Mouse (Mus musculus) MEL (cell line): ENCODE results near the gene Loxl3.

Experiments used
- CTCF ChIP-seq, 3 experiments: IDR thresholded peaks in 2 of 3; conservative IDR thresholded peaks in 1 of 3; 2 replicates each; pipeline ENCODE4 v1.5.1; 2011 to 2012; ENCODE audit warnings: low read length in 3 of 3, low read depth in 2 of 3, mild to moderate bottlenecking in 2 of 3, improper control_type of control experiment in 1 of 3, inconsistent platforms in 1 of 3, mixed read lengths in 1 of 3, moderate library complexity in 1 of 3; ENCODE audit not compliant: control insufficient read depth in 1 of 3, insufficient read depth in 1 of 3, poor library complexity in 1 of 3, severe bottlenecking in 1 of 3
- EP300 ChIP-seq, 2 experiments: IDR thresholded peaks; 2 replicates each; pipeline ENCODE4 v1.6.1; 2011; ENCODE audit warnings: improper control_type of control experiment in 2 of 2, low read length in 2 of 2, low read depth in 1 of 2, mild to moderate bottlenecking in 1 of 2
- GATA1 ChIP-seq: IDR thresholded peaks from 2 replicates; pipeline ENCODE4 v1.6.1; 2011; ENCODE audit warnings: low read depth, low read length, improper control_type of control experiment
- MEF2A ChIP-seq: IDR thresholded peaks from 2 replicates; pipeline ENCODE4 v1.6.1; 2014; ENCODE audit warnings: low read depth, mild to moderate bottlenecking, inconsistent platforms, low read length, improper control_type of control experiment; ENCODE audit not compliant: poor library complexity, insufficient replicate concordance, severe bottlenecking; ENCODE audit errors: extremely low read depth
- MYC ChIP-seq: IDR thresholded peaks from 2 replicates; pipeline ENCODE4 v1.6.1; 2011; ENCODE audit warnings: low read depth, mild to moderate bottlenecking, low read length, improper control_type of control experiment, moderate library complexity
- NELFE ChIP-seq: IDR thresholded peaks from 2 replicates; pipeline ENCODE4 v1.6.1; 2011; ENCODE audit warnings: low read depth, low read length, improper control_type of control experiment
- POLR2A ChIP-seq, 2 experiments: IDR thresholded peaks; 2 replicates each; pipeline ENCODE4 v1.6.1; 2011 to 2012; ENCODE audit warnings: low read length in 2 of 2, mild to moderate bottlenecking in 2 of 2, control low read depth in 1 of 2, improper control_type of control experiment in 1 of 2, low read depth in 1 of 2, moderate library complexity in 1 of 2; ENCODE audit not compliant: control insufficient read depth in 1 of 2, insufficient read depth in 1 of 2, poor library complexity in 1 of 2
- POLR2AphosphoS5 ChIP-seq: IDR thresholded peaks from 2 replicates; pipeline ENCODE4 v1.6.1; 2012; ENCODE audit warnings: low read depth, borderline replicate concordance, mild to moderate bottlenecking, inconsistent platforms, low read length, moderate library complexity, mixed read lengths
- RCOR1 ChIP-seq: IDR thresholded peaks from 2 replicates; pipeline ENCODE4 v1.6.1; 2012; ENCODE audit warnings: low read depth, mild to moderate bottlenecking, inconsistent platforms, low read length, improper control_type of control experiment
- TCF12 ChIP-seq: IDR thresholded peaks from 2 replicates; pipeline ENCODE4 v1.6.1; 2014; ENCODE audit warnings: low read depth, mild to moderate bottlenecking, inconsistent platforms, low read length, improper control_type of control experiment, moderate library complexity

- no peak for TF ChIP-seq POLR2AphosphoS5
- no peak for TF ChIP-seq EP300 (IDR thresholded peaks at IDR 0.05; ENCODE audit: low read depth in 1 of 2, low read length in 2 of 2)
- no peak for TF ChIP-seq TCF12
- TF ChIP-seq CTCF (IDR thresholded peaks at IDR 0.05 in 2 of 3, conservative IDR thresholded peaks at IDR 0.05 in 1 of 3; ENCODE audit: control insufficient read depth in 1 of 3, insufficient read depth in 1 of 3, low read depth in 2 of 3, low read length in 3 of 3, poor library complexity in 1 of 3, severe bottlenecking in 1 of 3): no peak
- no peak for TF ChIP-seq MYC
- no peak for TF ChIP-seq NELFE
- TF ChIP-seq POLR2A (IDR thresholded peaks at IDR 0.05; ENCODE audit: control insufficient read depth in 1 of 2, insufficient read depth in 1 of 2, low read depth in 1 of 2, low read length in 2 of 2, poor library complexity in 1 of 2): no peak
- TF ChIP-seq GATA1: no peak
- TF ChIP-seq MEF2A: no peak
- TF ChIP-seq RCOR1: no peak
Observed at GRCm38 (mm10) chr6:83069488-83070246, 35.7 kb downstream of the Loxl3 start.
